Mouse (Mus musculus): ENCODE measurements around the gene Slc16a8.
A peak's percentile ranks its signal among the peaks of the same experiment; 100 is the strongest.

DNA sequence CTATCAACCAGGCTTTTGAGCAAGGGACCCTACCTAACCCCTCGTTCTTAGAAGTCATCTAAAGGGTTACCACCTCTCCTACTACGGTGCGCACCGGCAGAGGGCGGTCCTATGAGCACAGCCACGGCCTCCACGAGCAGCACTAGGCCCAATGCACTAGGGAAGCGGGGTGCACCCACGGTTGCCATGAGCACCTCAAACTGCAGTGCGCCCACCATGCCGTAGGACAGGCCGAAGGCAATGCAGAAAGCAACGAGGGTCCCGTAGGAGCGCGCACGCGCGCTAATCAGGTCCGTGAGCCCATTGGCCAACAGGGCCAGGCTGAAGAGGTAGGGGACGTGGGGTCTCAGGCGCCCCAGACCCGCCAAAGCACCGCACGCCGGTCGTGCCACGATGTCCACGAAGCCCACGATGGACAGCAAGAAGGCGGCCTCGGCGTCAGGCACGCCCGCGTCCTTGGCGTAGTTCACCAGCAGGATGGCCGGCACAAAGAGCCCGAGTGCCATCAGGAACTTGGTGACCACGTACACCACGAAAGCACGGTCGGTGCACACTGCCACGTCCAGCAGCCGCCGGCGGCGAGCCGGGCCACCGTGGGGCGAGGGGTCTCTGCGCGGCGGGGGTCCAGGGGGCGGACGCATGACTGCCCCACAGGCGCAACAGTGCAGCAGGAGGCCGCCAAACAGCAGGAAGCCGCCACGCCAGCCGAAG is 2.6 kb downstream of the Slc16a8 start:
- peak; percentile 44 for TF ChIP-seq CTCF (IDR thresholded peaks at IDR 0.05)
- TF ChIP-seq EP300 (IDR thresholded peaks at IDR 0.05) = no peak

Measured in lung, postnatal 0 days (tissue).